Mouse (Mus musculus): ENCODE data around the gene Pls1. TPM values are rescaled to one million over a fixed set of nuclear protein-coding genes. Genes with fewer than 3 reads are reported as not detected.

Pls1 gene
- polyA plus RNA-seq, 1 experiment from 2014 or later: 0.24 TPM

DNA sequence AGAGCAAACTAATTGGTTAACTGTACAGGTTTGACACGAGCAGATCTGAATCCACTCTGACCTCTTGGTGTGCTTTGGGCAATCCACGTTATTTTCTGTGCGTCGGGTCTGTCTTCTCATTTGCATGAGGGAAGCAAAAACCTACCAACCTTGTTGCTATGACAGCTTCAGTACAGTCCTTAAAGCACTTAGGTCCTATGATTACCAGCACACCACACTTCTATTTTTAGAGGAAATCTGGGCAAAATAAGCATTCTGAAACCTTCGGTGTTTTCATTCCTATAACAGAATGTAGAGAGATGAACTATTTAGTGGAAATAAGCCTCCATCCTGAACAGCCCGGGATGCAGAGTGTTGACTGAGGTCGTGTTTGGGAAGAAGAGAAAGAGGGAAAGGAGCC is 22.6 kb downstream of the Pls1 start:
- H3K79me2 ChIP-seq (ENCODE audit: inconsistent target): no peaks in the 10 kb centered on the region
- no peak overlapping the region for H3K27ac ChIP-seq
- no peaks in the 10 kb centered on the region for H3K36me3 ChIP-seq (ENCODE audit: inconsistent target)
- 84% methylated on average over 7 of the region's 7 CpGs for WGBS (ENCODE audit: missing documents)
- no peak overlapping the region for H3K4me3 ChIP-seq (ENCODE audit: inconsistent target)

DNA sequence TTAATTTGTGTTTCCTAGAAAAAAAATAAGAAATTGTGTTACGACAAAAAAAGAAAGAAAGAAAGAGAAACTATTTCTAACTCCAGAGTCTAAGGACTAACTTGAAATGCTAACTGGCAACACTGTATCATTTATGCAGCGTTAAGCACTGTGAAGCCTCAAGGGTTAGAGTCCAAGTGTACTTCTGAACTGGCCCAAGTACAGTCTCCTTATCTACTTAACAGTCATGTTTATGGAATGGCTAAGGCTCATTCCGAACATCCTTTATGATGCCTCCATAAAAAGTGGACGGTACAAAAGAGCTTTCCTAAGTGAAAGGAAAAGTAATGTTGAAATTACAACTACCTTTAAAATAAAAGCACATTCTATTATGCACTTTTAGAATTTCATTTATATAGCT is 29.4 kb downstream of the Pls1 start:
- Histone ChIP-seq H3K36me3 (ENCODE audit: inconsistent target) (no peaks in the 10 kb centered on the region), H3K27ac (no peak overlapping the region), H3K79me2 (ENCODE audit: inconsistent target) (no peaks in the 10 kb centered on the region), H3K4me3 (ENCODE audit: inconsistent target) (no peak overlapping the region)
- 70% methylated on average over 4 of the region's 4 CpGs for WGBS (ENCODE audit: missing documents)

DNA sequence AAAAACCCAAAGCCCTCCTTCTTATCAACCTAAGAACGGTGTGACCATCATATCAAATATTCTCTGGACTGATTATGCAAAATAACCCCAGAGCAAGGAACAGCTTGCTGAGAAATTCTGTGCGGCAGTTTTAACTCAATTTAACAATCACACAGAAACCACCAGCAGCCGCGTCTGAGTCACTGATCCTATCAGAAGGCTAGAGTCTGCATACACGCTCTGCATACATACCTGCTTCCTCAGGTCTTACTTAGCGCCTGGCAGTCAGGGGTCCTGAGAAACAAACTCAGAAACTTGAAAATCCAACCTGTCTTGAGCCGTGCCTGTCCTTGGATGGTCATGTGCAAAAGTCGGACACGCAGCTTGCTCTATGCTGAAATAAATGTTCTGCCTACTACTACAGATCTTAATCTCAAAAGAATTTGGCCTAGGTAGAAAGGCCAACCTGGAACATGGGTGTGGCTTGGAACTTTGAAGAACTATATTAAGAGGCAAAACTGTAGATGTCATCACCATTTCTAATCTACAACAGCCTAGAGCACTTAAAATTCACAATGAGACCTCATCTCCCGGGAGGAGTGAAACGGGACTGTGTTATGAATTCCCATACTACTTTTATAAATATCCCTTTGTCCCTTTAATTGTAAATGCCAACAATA is 30.0 kb downstream of the Pls1 start:
- Histone ChIP-seq H3K36me3 (ENCODE audit: inconsistent target) (no peaks in the 10 kb centered on the region), H3K4me3 (ENCODE audit: inconsistent target) (no peak overlapping the region), H3K27ac (no peak overlapping the region), H3K79me2 (ENCODE audit: inconsistent target) (no peaks in the 10 kb centered on the region)
- WGBS (ENCODE audit: missing documents): 87% methylated on average over 11 of the region's 11 CpGs

DNA sequence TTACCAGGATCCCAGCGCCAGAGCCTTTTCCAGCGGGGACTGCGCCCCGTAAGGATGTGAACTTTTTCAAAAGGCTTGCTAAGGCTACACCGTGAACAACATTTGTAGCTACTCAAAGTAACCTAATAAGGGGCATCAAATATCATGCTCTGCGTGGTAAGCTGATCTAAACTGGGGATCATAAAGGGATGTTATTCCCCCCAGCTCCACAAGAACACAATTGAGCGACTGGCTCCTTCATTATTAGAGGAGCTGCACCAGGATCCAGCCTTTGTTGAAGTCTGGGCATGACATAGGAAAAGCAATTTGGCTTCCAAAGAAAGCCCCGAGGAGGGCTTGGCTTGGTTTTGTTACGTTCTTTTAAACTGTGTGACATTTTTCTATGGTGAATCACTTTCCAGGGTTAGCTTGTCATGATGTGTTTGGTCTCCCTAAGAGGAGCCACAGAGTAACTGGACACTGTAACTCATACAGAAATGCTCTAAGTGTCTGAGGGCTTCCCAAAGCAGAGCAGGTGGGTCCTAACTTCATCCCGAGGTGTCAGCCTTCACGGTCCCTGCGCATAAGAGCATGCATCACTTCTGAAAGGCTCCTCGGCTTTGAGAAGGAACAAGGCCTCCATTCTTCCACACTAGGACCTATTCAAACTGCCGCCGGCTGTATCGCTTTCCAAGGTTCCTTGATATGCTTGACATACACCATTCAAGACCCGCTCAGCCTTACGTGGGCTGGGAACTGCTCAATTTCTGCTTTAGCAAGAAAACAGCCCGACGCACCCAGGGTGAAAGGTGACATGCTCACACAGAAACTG is 31.2 kb downstream of the Pls1 start:
- Histone ChIP-seq H3K36me3 (ENCODE audit: inconsistent target) (no peaks in the 10 kb centered on the region), H3K4me3 (ENCODE audit: inconsistent target) (no peak overlapping the region), H3K27ac (no peak overlapping the region), H3K79me2 (ENCODE audit: inconsistent target) (no peaks in the 10 kb centered on the region)
- WGBS (ENCODE audit: missing documents): 93% methylated on average over 19 of the region's 20 CpGs

DNA sequence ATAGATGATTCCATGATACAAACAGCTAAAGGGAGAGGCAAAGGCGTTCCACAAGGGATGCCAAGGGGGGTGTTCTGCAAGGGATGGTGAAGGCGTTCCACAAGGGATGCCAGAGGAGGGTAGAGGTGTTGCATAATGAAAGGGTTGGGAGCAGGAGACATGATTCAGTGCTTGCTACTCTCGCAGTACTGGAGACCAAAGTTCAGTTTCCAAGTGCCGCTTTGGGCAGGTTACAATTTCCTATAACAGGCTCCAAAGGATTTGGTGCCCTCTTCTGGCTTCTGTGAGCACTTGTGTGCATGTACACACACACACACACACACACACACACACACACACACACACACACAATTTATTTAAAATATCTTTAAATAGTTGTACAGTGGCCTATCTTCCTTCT is 33.3 kb downstream of the Pls1 start:
- Histone ChIP-seq H3K79me2 (ENCODE audit: inconsistent target) (no peaks in the 10 kb centered on the region), H3K27ac (no peak overlapping the region), H3K36me3 (ENCODE audit: inconsistent target) (no peaks in the 10 kb centered on the region), H3K4me3 (ENCODE audit: inconsistent target) (no peak overlapping the region)
- 87% methylated on average over 3 of the region's 4 CpGs for WGBS (ENCODE audit: missing documents)

DNA sequence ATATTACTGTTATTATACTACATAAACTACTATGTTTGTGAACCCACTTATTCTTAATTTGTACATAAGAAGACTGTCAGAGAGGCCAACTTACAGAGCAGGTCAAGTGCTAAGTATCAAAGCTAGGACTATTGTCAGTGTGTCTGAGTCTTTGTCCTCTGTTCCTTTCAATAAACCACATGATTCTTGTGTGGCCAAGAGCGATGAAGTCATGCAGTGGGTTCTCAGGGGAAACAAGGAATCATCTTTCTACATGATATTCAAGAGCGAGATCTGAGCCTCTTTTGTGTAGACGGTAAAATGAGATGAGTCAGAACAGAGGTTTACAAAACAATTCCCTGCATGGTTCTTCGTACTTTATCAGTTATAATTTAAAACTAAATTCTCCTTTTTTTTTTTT is 35.5 kb downstream of the Pls1 start:
- WGBS (ENCODE audit: missing documents): 90% methylated on average over 4 of the region's 4 CpGs
- H3K4me3 ChIP-seq (ENCODE audit: inconsistent target): no peak overlapping the region
- no peaks in the 10 kb centered on the region for H3K79me2 ChIP-seq (ENCODE audit: inconsistent target)
- no peaks in the 10 kb centered on the region for H3K36me3 ChIP-seq (ENCODE audit: inconsistent target)
- no peak overlapping the region for H3K27ac ChIP-seq

DNA sequence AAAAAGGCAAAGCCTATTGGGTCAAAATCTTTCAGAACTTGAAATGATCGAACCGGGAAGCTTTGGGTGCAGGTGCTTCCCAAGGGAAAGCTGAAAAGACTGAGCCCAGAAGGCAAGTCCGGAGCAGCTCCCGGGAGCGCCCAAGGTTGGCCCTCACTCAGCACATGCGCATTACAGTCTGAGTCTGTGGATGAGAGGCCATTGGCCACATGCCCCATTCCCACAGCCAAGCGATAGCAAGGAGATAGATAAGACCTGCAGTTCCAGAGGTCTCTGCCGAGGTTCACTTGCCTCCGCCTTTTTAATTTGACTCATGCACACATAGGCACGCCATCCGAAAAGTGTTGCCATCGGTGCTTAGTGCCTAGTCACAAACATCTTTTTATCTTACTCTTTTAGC is 39.7 kb downstream of the Pls1 start:
- WGBS (ENCODE audit: missing documents): 97% methylated on average over 12 of the region's 12 CpGs
- no peak overlapping the region for H3K4me3 ChIP-seq (ENCODE audit: inconsistent target)
- no peak overlapping the region for H3K27ac ChIP-seq

DNA sequence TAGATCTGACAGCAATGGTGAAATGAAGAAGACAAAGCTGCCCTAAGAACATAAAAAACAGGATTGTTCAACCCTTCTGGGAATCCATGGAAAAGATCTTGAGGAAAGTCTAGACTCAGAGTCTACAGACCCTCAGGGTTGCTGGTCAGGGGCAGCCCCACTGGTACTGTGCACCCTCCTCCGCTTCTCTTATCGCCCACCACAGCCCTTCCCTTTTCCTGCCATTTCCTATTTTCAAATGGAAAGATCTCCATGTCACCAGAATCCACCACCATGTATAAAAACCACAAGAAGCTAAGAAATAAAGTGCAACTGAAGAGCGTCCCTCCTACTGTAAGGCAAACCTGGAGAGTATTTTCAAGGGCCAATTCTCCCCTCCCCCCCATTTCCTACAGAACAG is 41.3 kb downstream of the Pls1 start:
- Histone ChIP-seq H3K36me3 (ENCODE audit: inconsistent target) (no peaks in the 10 kb centered on the region), H3K27ac (no peak overlapping the region), H3K4me3 (ENCODE audit: inconsistent target) (no peak overlapping the region), H3K79me2 (ENCODE audit: inconsistent target) (no peaks in the 10 kb centered on the region)
- WGBS (ENCODE audit: missing documents): 36% methylated on average over 3 of the region's 3 CpGs

More for the DNA sequence above, 39.7 kb downstream of the Pls1 start:
- no peaks in the 10 kb centered on the region for H3K79me2 ChIP-seq (ENCODE audit: inconsistent target)
- no peaks in the 10 kb centered on the region for H3K36me3 ChIP-seq (ENCODE audit: inconsistent target)

DNA sequence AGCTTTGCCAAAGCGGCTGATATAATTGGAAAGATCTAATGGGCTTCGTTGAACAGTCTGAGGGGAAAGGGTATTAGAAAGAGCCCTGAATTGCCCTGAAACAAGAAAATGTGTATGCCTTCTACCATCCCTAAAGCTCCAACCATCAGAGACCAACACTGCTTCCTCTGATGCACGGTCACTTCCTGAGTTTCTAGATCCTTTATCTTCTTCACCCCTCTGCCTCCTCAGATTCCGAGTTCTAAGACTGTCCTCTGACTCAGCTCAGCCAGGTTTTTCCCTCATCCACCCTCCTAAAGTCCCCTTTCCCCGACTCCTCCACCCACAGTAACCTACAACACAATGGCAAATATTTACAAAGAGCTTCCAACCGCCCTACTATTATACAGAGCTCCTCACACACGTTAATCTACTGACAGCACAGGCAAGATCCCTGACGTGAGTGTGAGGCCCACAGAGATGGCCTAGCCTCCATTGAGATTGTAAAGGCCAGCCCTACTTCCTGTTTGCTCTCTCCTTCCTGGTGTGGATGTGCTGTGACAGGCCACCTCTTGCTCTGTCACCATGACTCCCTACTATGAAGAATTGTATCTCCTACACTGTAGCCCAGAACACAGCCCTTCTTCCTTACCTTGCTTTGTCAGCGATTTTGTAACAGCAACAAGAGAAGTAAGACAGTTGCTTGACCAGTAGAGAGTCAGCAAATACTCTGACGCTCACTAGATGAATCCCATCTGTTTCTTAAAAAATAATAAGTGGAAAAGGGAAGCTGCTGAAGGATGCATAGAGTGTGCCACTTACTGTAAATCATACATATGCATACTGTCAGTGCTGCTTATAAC is 43.3 kb downstream of the Pls1 start:
- Histone ChIP-seq H3K27ac (no peak overlapping the region), H3K79me2 (ENCODE audit: inconsistent target) (no peaks in the 10 kb centered on the region), H3K4me3 (ENCODE audit: inconsistent target) (no peak overlapping the region), H3K36me3 (ENCODE audit: inconsistent target) (no peaks in the 10 kb centered on the region)
- WGBS (ENCODE audit: missing documents): 72% methylated on average over 10 of the region's 10 CpGs

DNA sequence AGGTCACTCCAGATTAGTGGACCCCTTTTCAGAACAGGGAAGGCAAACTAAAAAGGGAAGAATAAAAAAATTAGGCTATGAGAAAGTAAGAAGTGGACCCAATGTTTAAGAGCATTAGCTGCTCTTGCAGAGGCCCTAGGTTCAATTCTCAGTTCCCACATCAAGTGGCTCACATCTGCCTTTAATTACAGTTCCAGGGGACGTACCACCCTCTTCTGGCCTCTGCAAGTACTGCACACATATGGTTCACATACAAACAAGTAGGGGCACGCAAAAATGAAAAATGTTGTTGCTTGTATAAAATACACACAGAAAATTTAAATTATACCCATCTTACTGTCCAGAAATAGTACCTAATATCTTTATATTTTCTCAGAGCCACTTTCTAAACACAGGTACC is 48.8 kb downstream of the Pls1 start:
- Histone ChIP-seq H3K36me3 (ENCODE audit: inconsistent target) (no peaks in the 10 kb centered on the region), H3K27ac (no peak overlapping the region), H3K79me2 (ENCODE audit: inconsistent target) (no peaks in the 10 kb centered on the region), H3K4me3 (ENCODE audit: inconsistent target) (no peak overlapping the region)
- WGBS (ENCODE audit: missing documents): 90% methylated on average over 2 of the region's 2 CpGs

DNA sequence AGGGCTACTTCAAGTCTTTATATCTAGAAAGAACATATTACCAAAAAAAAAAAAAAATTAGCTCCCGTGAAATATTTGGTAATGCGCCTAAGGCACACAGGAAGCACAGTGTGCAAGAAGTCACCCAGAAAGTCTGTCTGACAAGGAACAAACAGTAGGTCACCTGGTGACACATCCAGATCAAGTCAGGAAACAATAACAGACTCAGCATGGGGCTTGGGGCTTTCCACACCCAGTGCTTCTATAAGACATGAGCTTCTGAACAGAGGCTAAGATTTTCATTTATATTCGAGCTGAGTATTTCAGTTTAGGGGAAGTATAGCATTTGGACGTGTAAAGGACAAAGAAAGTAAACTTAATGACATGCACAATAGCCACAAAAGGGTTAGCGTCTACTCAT is 49.3 kb downstream of the Pls1 start:
- no peaks in the 10 kb centered on the region for H3K36me3 ChIP-seq (ENCODE audit: inconsistent target)
- H3K79me2 ChIP-seq (ENCODE audit: inconsistent target): no peaks in the 10 kb centered on the region
- WGBS (ENCODE audit: missing documents): 90% methylated on average over 5 of the region's 5 CpGs
- no peak overlapping the region for H3K27ac ChIP-seq
- H3K4me3 ChIP-seq (ENCODE audit: inconsistent target): no peak overlapping the region

DNA sequence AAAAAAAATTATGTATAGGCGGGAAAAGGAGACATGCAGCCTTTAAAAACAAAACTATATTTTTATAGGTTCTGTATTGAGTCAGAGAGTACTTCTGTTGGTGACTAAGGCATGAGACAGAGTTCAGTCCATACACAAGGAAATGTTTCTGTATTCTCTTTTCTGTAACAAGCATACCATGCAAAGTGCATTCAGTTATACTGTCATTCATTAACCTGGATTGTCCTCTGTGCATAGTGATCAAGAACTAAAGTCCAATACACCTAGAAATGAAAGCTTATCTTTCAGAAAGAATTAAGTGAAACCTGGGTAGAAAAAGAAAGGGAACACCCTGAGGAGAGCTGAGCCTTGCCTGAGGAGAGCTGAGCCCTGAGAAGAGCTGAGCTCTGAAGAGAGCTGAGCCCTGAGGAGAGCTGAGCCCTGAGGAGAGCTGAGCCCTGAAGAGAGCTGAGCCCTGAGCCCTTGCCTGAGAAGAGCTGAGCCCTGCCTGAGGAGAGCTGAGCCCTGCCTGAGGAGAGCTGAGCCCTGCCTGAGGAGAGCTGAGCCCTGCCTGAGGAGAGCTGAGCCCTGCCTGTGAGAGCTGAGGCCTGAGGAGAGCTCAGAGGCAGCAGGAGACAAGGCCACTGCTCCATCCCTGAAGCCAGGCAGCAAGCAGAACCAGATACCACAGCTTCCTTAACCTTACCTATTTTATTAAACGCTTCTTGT is 49.9 kb downstream of the Pls1 start:
- 94% methylated on average over 2 of the region's 2 CpGs for WGBS (ENCODE audit: missing documents)

DNA sequence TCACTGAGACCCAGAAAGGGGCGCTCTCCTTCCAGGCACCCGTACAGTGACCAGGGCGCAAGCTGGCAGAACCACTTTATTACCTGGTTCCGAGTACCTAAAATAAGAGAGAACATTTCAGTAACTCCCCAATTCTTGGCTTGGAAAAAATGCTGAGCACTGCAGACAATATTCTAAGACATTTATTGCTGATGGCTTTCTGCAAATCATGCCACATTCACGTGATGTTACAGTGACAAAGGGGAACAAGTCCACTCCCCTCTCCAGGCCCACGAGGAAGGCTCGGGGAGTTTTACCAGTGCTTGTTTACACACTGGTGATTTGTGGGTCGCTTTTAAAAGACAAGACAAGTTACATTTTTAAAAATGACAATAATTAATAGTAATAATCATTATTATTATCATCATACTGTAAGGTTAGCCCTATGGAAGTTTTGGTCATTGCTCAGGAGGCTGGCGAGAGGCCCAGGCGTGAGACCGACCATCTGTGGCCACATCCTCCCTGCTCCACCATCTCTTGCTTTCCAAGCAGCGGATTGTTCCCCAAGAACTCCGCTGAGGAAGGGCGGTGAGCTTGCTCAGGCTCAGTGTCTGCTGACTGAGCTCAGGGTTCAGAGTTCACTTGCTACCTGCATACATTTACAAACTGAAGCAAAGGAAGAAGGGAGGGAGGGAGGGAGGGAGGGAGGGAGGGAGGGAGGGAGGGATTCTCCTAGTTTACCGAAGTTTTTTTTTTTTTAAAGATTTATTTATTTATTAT is 50.9 kb downstream of the Pls1 start:
- H3K36me3 ChIP-seq (ENCODE audit: inconsistent target): no peaks in the 10 kb centered on the region
- H3K4me3 ChIP-seq (ENCODE audit: inconsistent target): no peak overlapping the region
- H3K79me2 ChIP-seq (ENCODE audit: inconsistent target): no peaks in the 10 kb centered on the region
- WGBS (ENCODE audit: missing documents): 86% methylated on average over 14 of the region's 15 CpGs
- H3K27ac ChIP-seq: no peak overlapping the region

More for the DNA sequence above, 49.9 kb downstream of the Pls1 start:
- H3K79me2 ChIP-seq (ENCODE audit: inconsistent target): no peaks in the 10 kb centered on the region
- no peak overlapping the region for H3K4me3 ChIP-seq (ENCODE audit: inconsistent target)
- no peak overlapping the region for H3K27ac ChIP-seq
- no peaks in the 10 kb centered on the region for H3K36me3 ChIP-seq (ENCODE audit: inconsistent target)

All from macrophage (primary cell).